Mouse (Mus musculus) neural tube, embryonic 15.5 days (tissue): ENCODE measurements at regions not wholly inside any gene's neighbourhood (a gene's known extent, or its start where the extent isn't known, plus 50 kb on each side); places are given as distances from the start of the nearest gene placed in this dataset.

Source experiments
- ATAC-seq: fragments of 200-750 bp; cut with Nextera tagmentation; 2 replicates; pipeline ENCODE4 v1.8.0; 2017; ENCODE audit warnings: mild to moderate bottlenecking, moderate TSS enrichment, moderate library complexity; ENCODE audit not compliant: low FRiP score
- H3K27ac ChIP-seq: fragments of 300-500 bp; sonication (generic); replicated peaks from 2 replicates; pipeline ENCODE4 v1.5.1; 2015; ENCODE audit warnings: mild to moderate bottlenecking, inconsistent platforms
- H3K27me3 ChIP-seq: fragments of 300-500 bp; sonication (generic); replicated peaks from 2 replicates; pipeline ENCODE4 v1.6.1; 2015; ENCODE audit warnings: inconsistent platforms
- H3K36me3 ChIP-seq: fragments of 300-500 bp; sonication (generic); 2 replicates; pipeline ENCODE4 v1.6.1; 2015; ENCODE audit warnings: inconsistent platforms
- H3K4me1 ChIP-seq: fragments of 300-500 bp; sonication (generic); 2 replicates; pipeline ENCODE4 v1.6.1; 2015; ENCODE audit warnings: inconsistent platforms
- H3K4me2 ChIP-seq: fragments of 300-500 bp; sonication (generic); 2 replicates; pipeline ENCODE4 v1.6.1; 2015; ENCODE audit warnings: inconsistent platforms, mild to moderate bottlenecking, moderate library complexity
- H3K4me3 ChIP-seq: fragments of 300-500 bp; sonication (generic); replicated peaks from 2 replicates; pipeline ENCODE4 v1.5.1; 2015; ENCODE audit warnings: mild to moderate bottlenecking, inconsistent platforms
- H3K9ac ChIP-seq: fragments of 300-500 bp; sonication (generic); replicated peaks from 2 replicates; pipeline ENCODE4 v1.6.1; 2015; ENCODE audit warnings: mild to moderate bottlenecking, inconsistent platforms
- H3K9me3 ChIP-seq: fragments of 300-500 bp; sonication (generic); replicated peaks from 2 replicates; pipeline ENCODE4 v1.6.1; 2016; ENCODE audit warnings: inconsistent platforms
- WGBS: fragments of 180-500 bp; shearing (Covaris S2); methylation state at CpG from one replicate; pipeline ENCODE4 v1.1.7; 2015; ENCODE audit warnings: mixed read lengths; 5-methylcytosine and 5-hydroxymethylcytosine counted together

GRCm38 (mm10) chr8:26811533-26812236 is 165.4 kb upstream of the Zfp703 start:
- Histone ChIP-seq H3K36me3 (no peaks in the 10 kb centered on the region), H3K9me3 (no peaks in the 10 kb centered on the region), H3K27ac (no peak overlapping the region), H3K27me3 (peaks cover 16% of the 10 kb centered on the region; the same call in 1 of the 2 replicates), H3K4me3 (no peak overlapping the region), H3K9ac (no peak overlapping the region), H3K4me1 (peaks cover 17% of the 10 kb centered on the region), H3K4me2 (no peak overlapping the region)
- no peak for ATAC-seq
- 60% methylated on average over 12 of the region's 12 CpGs for WGBS

GRCm38 (mm10) chr8:26813198-26813815 is 163.8 kb upstream of the Zfp703 start:
- ATAC-seq: no peak
- 0 out of 2 replicates have a peak, but pooled peaks cover 7% of the 10 kb centered on the region for H3K27me3 ChIP-seq
- peaks cover 12% of the 10 kb centered on the region for H3K4me1 ChIP-seq
- 88% methylated on average over 9 of the region's 9 CpGs for WGBS
- H3K4me3 ChIP-seq: no peak overlapping the region
- no peak overlapping the region for H3K9ac ChIP-seq
- no peaks in the 10 kb centered on the region for H3K36me3 ChIP-seq
- no peak overlapping the region for H3K27ac ChIP-seq
- no peaks in the 10 kb centered on the region for H3K9me3 ChIP-seq
- no peak overlapping the region for H3K4me2 ChIP-seq

DNA sequence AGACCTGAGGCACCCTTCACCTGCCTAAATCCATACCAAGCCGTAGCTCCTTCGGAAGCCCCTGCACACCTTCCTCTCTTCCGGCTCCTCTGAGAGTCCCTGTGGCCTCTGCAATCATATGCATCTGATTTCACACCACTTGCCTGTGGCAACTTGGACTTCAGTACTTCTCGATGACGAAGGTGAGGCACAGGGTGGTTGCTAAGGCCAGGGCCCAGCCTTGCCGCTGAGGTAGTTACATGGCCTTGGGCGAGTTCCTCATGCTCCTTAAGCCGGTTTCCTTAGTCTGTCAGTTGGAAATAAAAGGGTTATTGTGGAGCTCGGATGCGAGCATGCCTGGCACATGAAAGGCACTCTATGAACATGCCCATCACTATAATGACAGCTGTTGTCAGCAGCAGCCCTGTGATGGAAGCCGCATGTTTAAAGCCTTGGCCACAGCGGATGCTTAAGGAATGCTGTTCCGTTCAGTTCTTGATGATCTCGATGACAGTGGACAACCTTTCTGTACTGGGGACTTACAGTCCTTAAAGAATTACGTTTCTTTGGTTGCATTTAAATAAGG is 162.0 kb upstream of the Zfp703 start:
- 75% methylated on average over 15 of the region's 15 CpGs for WGBS
- no peak for ATAC-seq
- H3K27ac ChIP-seq: no peak overlapping the region

DNA sequence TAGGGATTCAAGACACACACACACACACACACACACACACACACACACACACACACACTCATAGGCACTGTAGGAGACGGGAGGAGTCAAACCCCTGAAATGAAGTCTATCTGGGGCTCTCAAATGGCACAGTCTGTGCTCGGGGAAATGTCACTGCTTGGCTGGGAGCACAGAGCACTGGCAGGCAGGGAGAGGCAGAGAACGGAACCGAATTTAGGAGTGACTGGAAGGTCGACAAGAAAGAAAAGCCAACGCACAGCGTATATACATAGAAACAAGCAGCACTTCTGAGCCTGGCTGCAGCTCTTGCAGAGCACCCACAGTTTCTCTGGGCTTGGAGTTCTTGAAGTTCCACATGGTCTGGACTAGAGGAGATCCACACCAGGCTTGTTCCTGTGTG is 160.1 kb upstream of the Zfp703 start:
- WGBS: 78% methylated on average over 7 of the region's 7 CpGs
- Histone ChIP-seq H3K9ac (no peak overlapping the region), H3K27ac (no peak overlapping the region), H3K4me3 (no peak overlapping the region), H3K27me3 (0 out of 2 replicates have a peak, but pooled peaks cover 7% of the 10 kb centered on the region), H3K9me3 (no peaks in the 10 kb centered on the region), H3K36me3 (no peaks in the 10 kb centered on the region), H3K4me1 (peaks cover 3% of the 10 kb centered on the region; the same call in 1 of the 2 replicates), H3K4me2 (no peak overlapping the region)
- ATAC-seq: no peak

More for the DNA sequence above, 162.0 kb upstream of the Zfp703 start:
- Histone ChIP-seq H3K36me3 (no peaks in the 10 kb centered on the region), H3K4me3 (no peak overlapping the region), H3K27me3 (0 out of 2 replicates have a peak, but pooled peaks cover 7% of the 10 kb centered on the region), H3K9ac (no peak overlapping the region), H3K9me3 (no peaks in the 10 kb centered on the region), H3K4me1 (peaks cover 8% of the 10 kb centered on the region; the same call in 1 of the 2 replicates), H3K4me2 (no peak overlapping the region)

- Histone ChIP-seq H3K27ac (no peak overlapping the region), H3K9me3 (no peaks in the 10 kb centered on the region), H3K36me3 (no peaks in the 10 kb centered on the region), H3K4me2 (no peak overlapping the region), H3K4me3 (no peak overlapping the region), H3K9ac (no peak overlapping the region), H3K4me1 (no peaks in the 10 kb centered on the region), H3K27me3 (no peaks in the 10 kb centered on the region; the same call in 1 of the 2 replicates)
- ATAC-seq: no peak
- 82% methylated on average over 8 of the region's 8 CpGs for WGBS
Observed at GRCm38 (mm10) chr8:26824189-26824941, 152.8 kb upstream of the Zfp703 start.

DNA sequence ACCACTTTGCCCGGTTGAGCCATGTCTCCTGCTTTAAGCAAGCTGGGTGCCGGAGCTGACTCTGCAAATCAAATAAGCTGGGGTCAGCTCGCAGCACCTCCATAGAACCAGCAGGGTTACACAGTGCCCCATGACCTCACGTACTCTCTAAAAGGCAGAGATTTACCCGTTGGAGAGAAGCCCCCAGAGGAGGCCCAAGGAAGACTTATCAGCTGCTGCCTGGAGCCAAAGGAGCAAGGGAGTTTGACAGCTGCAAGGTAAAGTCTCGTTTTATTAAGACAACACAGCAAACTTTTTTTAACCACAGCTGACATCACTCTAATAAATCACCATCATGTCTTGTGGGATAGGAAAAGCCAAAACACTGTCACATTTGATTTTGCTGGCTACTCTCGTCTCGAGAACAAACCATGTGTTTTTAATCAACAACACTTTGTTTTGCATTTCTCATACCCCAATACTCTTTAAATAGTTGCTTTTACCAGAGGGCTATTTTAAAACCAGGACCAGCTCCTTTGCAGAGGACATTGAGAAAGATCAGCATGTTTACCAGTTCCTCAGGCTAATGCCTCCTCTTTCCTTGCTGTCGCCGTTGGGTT is 148.7 kb upstream of the Zfp703 start:
- no peak for ATAC-seq
- no peak overlapping the region for H3K27ac ChIP-seq
- no peak overlapping the region for H3K4me2 ChIP-seq
- no peaks in the 10 kb centered on the region for H3K9me3 ChIP-seq
- no peak overlapping the region for H3K9ac ChIP-seq
- H3K4me3 ChIP-seq: no peak overlapping the region
- H3K27me3 ChIP-seq: peaks cover 6% of the 10 kb centered on the region
- WGBS: 50% methylated on average over 10 of the region's 10 CpGs
- H3K36me3 ChIP-seq: no peaks in the 10 kb centered on the region
- peaks cover 5% of the 10 kb centered on the region; the same call in 1 of the 2 replicates for H3K4me1 ChIP-seq

- Histone ChIP-seq H3K27me3 (peaks cover 6% of the 10 kb centered on the region), H3K4me1 (peaks cover 5% of the 10 kb centered on the region; the same call in 1 of the 2 replicates), H3K27ac (no peak overlapping the region), H3K9me3 (no peaks in the 10 kb centered on the region), H3K36me3 (no peaks in the 10 kb centered on the region), H3K4me3 (no peak overlapping the region), H3K9ac (no peak overlapping the region), H3K4me2 (no peak overlapping the region)
- ATAC-seq: no peak
- 91% methylated on average over 4 of the region's 4 CpGs for WGBS
Observed at GRCm38 (mm10) chr8:26829313-26829712, 147.8 kb upstream of the Zfp703 start.

- no peak for ATAC-seq
Observed at GRCm38 (mm10) chr8:26831148-26831547, 146.0 kb upstream of the Zfp703 start.

GRCm38 (mm10) chr8:26831790-26832189 is 145.3 kb upstream of the Zfp703 start:
- ATAC-seq: no peak
- peaks cover 17% of the 10 kb centered on the region for H3K27me3 ChIP-seq
- 79% methylated on average over 6 of the region's 6 CpGs for WGBS
- no peak overlapping the region for H3K9ac ChIP-seq
- no peaks in the 10 kb centered on the region for H3K9me3 ChIP-seq
- no peak overlapping the region for H3K4me2 ChIP-seq
- no peak overlapping the region for H3K4me3 ChIP-seq
- H3K36me3 ChIP-seq: no peaks in the 10 kb centered on the region
- H3K27ac ChIP-seq: no peak overlapping the region
- peaks cover 5% of the 10 kb centered on the region; the same call in 1 of the 2 replicates for H3K4me1 ChIP-seq

More at GRCm38 (mm10) chr8:26831148-26831547, 146.0 kb upstream of the Zfp703 start:
- H3K36me3 ChIP-seq: no peaks in the 10 kb centered on the region
- no peak overlapping the region for H3K4me2 ChIP-seq
- H3K9me3 ChIP-seq: no peaks in the 10 kb centered on the region
- H3K4me1 ChIP-seq: peaks cover 5% of the 10 kb centered on the region; the same call in 1 of the 2 replicates
- no peak overlapping the region for H3K27ac ChIP-seq
- 20% methylated on average over 5 of the region's 5 CpGs for WGBS
- no peak overlapping the region for H3K9ac ChIP-seq
- H3K4me3 ChIP-seq: no peak overlapping the region
- H3K27me3 ChIP-seq: peaks cover 17% of the 10 kb centered on the region

DNA sequence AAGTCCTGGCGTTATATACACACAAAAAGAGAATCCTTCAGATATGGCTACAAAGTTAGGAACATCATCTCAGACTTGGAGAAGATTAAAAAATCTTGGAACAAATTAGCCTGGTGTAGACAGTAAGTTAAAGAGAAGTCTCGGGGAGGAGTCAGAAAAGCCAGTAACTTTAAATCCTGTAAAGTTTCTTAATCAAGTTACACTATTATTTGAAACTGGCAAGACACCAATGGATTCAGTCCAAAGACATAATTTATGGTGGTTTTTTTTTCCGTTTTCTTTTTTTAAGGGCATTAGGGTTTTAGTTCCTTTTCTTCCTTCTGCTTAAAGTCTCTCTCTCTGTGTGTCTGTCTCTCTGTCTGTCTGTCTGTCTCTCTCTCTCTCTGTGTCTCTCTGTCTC is 144.6 kb upstream of the Zfp703 start:
- Histone ChIP-seq H3K9ac (no peak overlapping the region), H3K4me2 (no peak overlapping the region), H3K27ac (no peak overlapping the region), H3K9me3 (no peaks in the 10 kb centered on the region), H3K4me3 (no peak overlapping the region), H3K36me3 (no peaks in the 10 kb centered on the region), H3K27me3 (peaks cover 17% of the 10 kb centered on the region), H3K4me1 (peaks cover 5% of the 10 kb centered on the region; the same call in 1 of the 2 replicates)
- no peak for ATAC-seq
- 55% methylated on average over 3 of the region's 3 CpGs for WGBS

- no peak overlapping the region for H3K4me2 ChIP-seq
- no peak for ATAC-seq
- H3K9ac ChIP-seq: no peak overlapping the region
- H3K27me3 ChIP-seq: peaks cover 17% of the 10 kb centered on the region
- no peak overlapping the region for H3K4me3 ChIP-seq
- no peaks in the 10 kb centered on the region for H3K9me3 ChIP-seq
- WGBS: 14% methylated on average over 4 of the region's 4 CpGs
- H3K27ac ChIP-seq: no peak overlapping the region
- no peaks in the 10 kb centered on the region for H3K36me3 ChIP-seq
- H3K4me1 ChIP-seq: peaks cover 5% of the 10 kb centered on the region; the same call in 1 of the 2 replicates
Observed at GRCm38 (mm10) chr8:26833297-26833696, 143.8 kb upstream of the Zfp703 start.
